Mouse (Mus musculus) heart, postnatal 0 days (tissue): Measurements from ENCODE around the gene Ltbp1.

Experiments used
- CTCF ChIP-seq: IDR thresholded peaks from 2 replicates; pipeline ENCODE4 v1.5.1; 2016; ENCODE audit warnings: antibody characterized with exemption, control low read depth, low read depth
- EP300 ChIP-seq: IDR thresholded peaks from 2 replicates; pipeline ENCODE4 v1.6.1; 2016; ENCODE audit warnings: antibody characterized with exemption, low read depth

DNA sequence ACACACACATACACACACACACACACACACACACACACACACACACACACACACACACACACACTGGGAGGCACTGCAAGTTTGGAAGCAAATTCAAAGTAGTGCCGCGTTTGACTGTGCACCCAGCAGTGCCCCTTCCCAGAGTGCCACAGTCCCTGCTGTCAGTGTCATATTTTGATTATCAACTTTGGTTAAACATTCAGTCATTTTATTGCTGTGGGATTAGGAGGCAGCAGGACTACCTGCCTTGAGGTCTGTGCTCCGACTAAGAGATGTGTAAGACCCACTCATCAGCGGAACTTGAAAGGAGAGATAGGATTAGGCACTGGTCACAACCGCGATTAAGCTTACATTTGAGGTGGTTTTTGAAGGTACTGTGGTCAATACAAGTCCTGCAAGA, 213.3 kb downstream of the Ltbp1 start:
- no peak for TF ChIP-seq EP300
- TF ChIP-seq CTCF, result no peak
